Mouse (Mus musculus): ENCODE measurements around the gene Grin2b. TPM values are rescaled to one million over a fixed set of nuclear protein-coding genes. Genes with fewer than 3 reads are reported as not detected.
"Not testable (repeated sequence)": the region's sequence is repeated elsewhere in the genome, so short reads cannot be mapped to it uniquely, and the experiment has no call there.

Gene Grin2b
- polyA plus RNA-seq, 1 experiment from 2014 or later, result 46.7 TPM

- Histone ChIP-seq H3K27ac (no peak overlapping the region), H3K36me3 (peaks cover 3% of the 10 kb centered on the region; the same call in 1 of the 2 replicates), H3K4me1 (replicated peaks) (peaks cover 12% of the 10 kb centered on the region), H3K4me2 (no peak overlapping the region), H3K4me3 (no peak overlapping the region), H3K27me3 (no peaks in the 10 kb centered on the region), H3K9ac (no peak overlapping the region), H3K9me3 (no peaks in the 10 kb centered on the region)
- WGBS, result 26% methylated on average over 1 of the region's 1 CpGs
- ATAC-seq (ENCODE audit: low FRiP score), result no peak
Observed at GRCm38 (mm10) chr6:135758735-135759134, 414.6 kb downstream of the Grin2b start.

GRCm38 (mm10) chr6:135756075-135756474 is 417.2 kb downstream of the Grin2b start:
- Histone ChIP-seq H3K9ac (no peak overlapping the region), H3K9me3 (no peaks in the 10 kb centered on the region), H3K4me1 (replicated peaks) (peaks cover 12% of the 10 kb centered on the region), H3K27ac (no peak overlapping the region), H3K36me3 (peaks cover 3% of the 10 kb centered on the region; the same call in 1 of the 2 replicates), H3K4me2 (no peak overlapping the region), H3K27me3 (no peaks in the 10 kb centered on the region), H3K4me3 (no peak overlapping the region)
- ATAC-seq (ENCODE audit: low FRiP score), result no peak
- 82% methylated on average over 1 of the region's 1 CpGs for WGBS

DNA sequence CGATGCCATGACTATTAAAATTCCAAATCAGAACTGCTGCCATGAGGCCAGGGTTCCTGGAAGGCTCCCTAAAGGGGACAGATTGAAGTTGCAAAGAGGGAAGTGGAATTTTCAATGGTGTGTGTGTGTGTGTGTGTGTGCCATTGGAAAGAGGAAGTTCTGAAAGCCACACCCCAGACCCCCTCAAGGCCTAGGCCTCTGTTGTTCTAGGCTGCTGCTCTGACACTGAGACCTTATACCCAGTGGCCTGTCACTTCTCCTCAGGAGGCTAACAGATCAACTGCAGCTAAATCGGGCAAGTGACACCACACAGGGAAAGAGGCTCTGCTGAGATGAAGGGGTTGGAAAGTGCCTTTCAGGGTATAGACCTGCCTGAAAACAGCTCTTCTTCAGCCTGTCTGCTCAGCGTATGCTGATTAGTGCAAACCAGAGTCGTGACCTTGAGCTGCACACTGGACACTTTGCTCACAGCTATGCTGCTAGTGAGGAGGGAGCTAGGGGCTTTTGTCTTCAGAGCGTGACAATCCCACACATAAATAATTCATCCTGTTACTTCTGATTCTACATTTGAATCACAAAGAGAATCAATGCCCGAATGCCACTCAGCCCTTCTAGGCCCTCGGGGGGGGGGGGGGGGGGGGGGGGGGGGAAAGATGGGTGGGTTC is 424.8 kb downstream of the Grin2b start:
- WGBS, result 22% methylated on average over 5 of the region's 7 CpGs
- no peak overlapping the region for H3K4me3 ChIP-seq
- ATAC-seq (ENCODE audit: low FRiP score), result peak; percentile 58
- H3K36me3 ChIP-seq, result no peaks in the 10 kb centered on the region
- no peak overlapping the region for H3K4me2 ChIP-seq
- no peaks in the 10 kb centered on the region for H3K9me3 ChIP-seq
- H3K27me3 ChIP-seq, result no peaks in the 10 kb centered on the region
- H3K9ac ChIP-seq, result no peak overlapping the region
- 0 out of 2 replicates have a peak, but pooled peaks cover 14% of the 10 kb centered on the region for H3K4me1 ChIP-seq (replicated peaks)
- 0 out of 2 replicates have a peak overlapping the region, but pooled peaks have one; percentile 26 for H3K27ac ChIP-seq

DNA sequence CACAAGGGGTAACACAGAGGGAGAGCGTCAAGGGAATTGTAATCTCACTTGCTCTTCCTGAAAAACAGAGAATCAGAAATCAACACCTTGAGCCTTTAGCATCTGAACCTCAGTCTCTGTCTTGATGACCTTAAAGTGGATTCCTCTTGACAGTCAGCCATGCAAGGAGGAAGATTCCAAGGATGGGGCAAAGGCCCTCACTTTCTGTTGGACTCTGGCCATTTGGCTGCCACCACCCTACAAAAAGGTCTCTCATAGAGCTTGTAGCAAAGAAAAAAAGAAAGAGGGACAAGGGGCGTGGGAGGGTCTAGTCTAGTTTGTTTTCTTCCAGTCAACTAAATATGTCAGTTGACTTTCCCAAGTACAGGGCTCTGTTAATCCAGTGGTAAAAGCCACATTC is 427.7 kb downstream of the Grin2b start:
- Histone ChIP-seq H3K9me3 (no peaks in the 10 kb centered on the region), H3K36me3 (no peaks in the 10 kb centered on the region), H3K27ac (no peak overlapping the region), H3K4me1 (replicated peaks) (0 out of 2 replicates have a peak, but pooled peaks cover 14% of the 10 kb centered on the region), H3K9ac (no peak overlapping the region), H3K4me2 (no peak overlapping the region), H3K27me3 (no peaks in the 10 kb centered on the region), H3K4me3 (no peak overlapping the region)
- no peak for ATAC-seq (ENCODE audit: low FRiP score)
- WGBS, result 75% methylated on average over 2 of the region's 2 CpGs

- ATAC-seq (ENCODE audit: low FRiP score), result no peak
- Histone ChIP-seq H3K4me1 (replicated peaks) (no peaks in the 10 kb centered on the region), H3K9ac (no peak overlapping the region), H3K27me3 (no peaks in the 10 kb centered on the region), H3K27ac (no peak overlapping the region), H3K4me3 (no peak overlapping the region), H3K36me3 (peaks cover 37% of the 10 kb centered on the region), H3K9me3 (0 out of 2 replicates have a peak, but pooled peaks cover 5% of the 10 kb centered on the region), H3K4me2 (no peak overlapping the region)
- WGBS, result 84% methylated on average over 4 of the region's 4 CpGs
Observed at GRCm38 (mm10) chr6:135734227-135734732, 439.0 kb downstream of the Grin2b start.

DNA sequence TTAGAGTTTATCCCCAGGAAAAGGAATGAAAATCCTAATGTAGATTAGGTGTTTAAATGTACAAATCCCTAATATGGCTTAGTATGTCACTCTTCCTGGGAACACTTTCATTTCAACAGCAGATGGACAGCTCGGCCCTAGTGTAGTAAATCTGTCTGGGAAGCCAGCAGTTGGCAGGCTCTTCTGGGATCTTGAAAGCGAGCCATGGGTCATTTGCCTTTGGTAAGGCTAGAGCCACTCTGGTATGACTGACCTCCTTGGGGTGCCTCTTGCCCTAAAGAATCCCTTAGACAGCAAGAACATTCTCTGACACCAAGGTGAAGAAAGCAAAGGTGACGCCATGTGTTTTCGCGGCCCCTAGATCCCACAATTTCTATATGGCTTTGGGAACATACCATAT is 446.2 kb downstream of the Grin2b start:
- ATAC-seq (ENCODE audit: low FRiP score), result no peak

GRCm38 (mm10) chr6:135721706-135722105 is 451.6 kb downstream of the Grin2b start:
- no peaks in the 10 kb centered on the region for H3K27me3 ChIP-seq
- ATAC-seq (ENCODE audit: low FRiP score), result no peak
- H3K9ac ChIP-seq, result no peak overlapping the region
- H3K9me3 ChIP-seq, result no peaks in the 10 kb centered on the region
- no peak overlapping the region for H3K4me2 ChIP-seq
- no peak overlapping the region for H3K27ac ChIP-seq
- no peaks in the 10 kb centered on the region; the same call in 1 of the 2 replicates for H3K4me1 ChIP-seq (replicated peaks)
- H3K4me3 ChIP-seq, result no peak overlapping the region
- 88% methylated on average over 2 of the region's 2 CpGs for WGBS
- no peaks in the 10 kb centered on the region for H3K36me3 ChIP-seq

More for the DNA sequence above, 446.2 kb downstream of the Grin2b start:
- H3K9me3 ChIP-seq, result no peaks in the 10 kb centered on the region
- H3K27me3 ChIP-seq, result no peaks in the 10 kb centered on the region
- H3K36me3 ChIP-seq, result peaks cover 6% of the 10 kb centered on the region
- WGBS, result over 99% methylated on average over 5 of the region's 5 CpGs
- no peak overlapping the region for H3K4me3 ChIP-seq
- no peak overlapping the region for H3K27ac ChIP-seq
- no peaks in the 10 kb centered on the region for H3K4me1 ChIP-seq (replicated peaks)
- H3K9ac ChIP-seq, result no peak overlapping the region
- no peak overlapping the region for H3K4me2 ChIP-seq

DNA sequence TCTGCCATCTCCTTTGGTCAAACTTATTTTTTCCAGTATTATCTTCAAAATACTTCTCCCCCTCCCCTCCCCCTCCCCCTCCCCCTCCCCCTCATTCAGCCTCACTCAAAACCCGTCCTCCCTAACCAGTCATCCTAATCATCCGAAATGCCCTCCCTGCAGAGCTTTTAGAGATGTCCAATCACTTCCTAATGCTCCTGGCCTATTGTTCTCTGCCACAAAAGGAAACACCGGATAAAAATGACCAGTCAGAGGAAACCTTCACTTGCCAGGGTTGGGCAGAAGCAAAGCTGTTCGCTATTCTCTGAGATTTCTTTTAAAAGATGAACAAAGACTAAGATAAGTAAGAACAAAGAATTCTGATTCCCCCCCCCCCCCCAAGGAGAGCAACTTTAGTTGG is 458.4 kb downstream of the Grin2b start:
- Histone ChIP-seq H3K9me3 (no peaks in the 10 kb centered on the region), H3K9ac (no peak overlapping the region), H3K4me1 (replicated peaks) (no peaks in the 10 kb centered on the region; the same call in 1 of the 2 replicates), H3K27ac (no peak overlapping the region), H3K27me3 (no peaks in the 10 kb centered on the region), H3K4me3 (no peak overlapping the region), H3K4me2 (no peak overlapping the region), H3K36me3 (no peaks in the 10 kb centered on the region)
- WGBS, result 25% methylated on average over 3 of the region's 4 CpGs
- no peak for ATAC-seq (ENCODE audit: low FRiP score)

DNA sequence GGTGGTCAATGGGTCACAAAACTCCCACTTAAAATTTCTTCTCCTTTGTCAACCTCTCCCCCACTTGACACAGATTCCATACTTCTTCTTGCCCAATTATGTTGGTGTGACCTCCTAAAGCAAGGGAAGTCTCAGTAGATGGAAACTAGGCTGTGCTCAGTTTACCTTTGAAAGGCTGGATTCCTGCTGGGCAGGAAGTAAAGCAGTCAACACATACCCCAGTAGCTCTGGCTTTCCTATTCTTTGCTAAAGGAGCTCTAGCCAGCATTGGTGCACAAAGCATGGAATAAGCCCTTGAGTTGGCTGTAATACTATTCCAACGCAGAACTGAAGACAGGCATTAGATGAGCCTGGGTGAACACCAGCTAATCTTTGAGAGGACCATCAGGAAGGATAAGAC is 459.1 kb downstream of the Grin2b start:
- Histone ChIP-seq H3K9ac (no peak overlapping the region), H3K36me3 (no peaks in the 10 kb centered on the region), H3K27ac (no peak overlapping the region), H3K9me3 (no peaks in the 10 kb centered on the region), H3K27me3 (no peaks in the 10 kb centered on the region), H3K4me2 (no peak overlapping the region), H3K4me3 (no peak overlapping the region), H3K4me1 (replicated peaks) (no peaks in the 10 kb centered on the region; the same call in 1 of the 2 replicates)
- 74% methylated on average over 1 of the region's 1 CpGs for WGBS
- ATAC-seq (ENCODE audit: low FRiP score), result no peak

DNA sequence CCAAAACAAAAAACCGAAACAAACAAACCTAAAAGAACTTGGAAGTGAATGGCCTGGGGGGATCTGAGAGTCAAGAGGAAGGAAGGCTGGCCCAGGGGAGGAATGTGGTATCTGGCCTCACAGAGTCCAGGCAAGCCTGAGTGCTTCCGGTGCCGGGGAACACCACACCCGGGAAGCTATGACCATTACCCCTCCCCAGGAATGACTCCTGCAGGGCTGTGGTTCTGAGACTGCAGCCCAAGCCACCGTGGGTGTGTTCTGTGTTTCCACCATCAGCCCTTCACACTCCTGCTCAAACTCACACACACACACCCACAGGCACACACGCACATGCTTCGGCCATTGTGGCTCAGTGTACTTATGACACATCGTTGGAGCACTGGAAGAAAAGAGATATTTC is 459.6 kb downstream of the Grin2b start:
- no peak for ATAC-seq (ENCODE audit: low FRiP score)
- WGBS, result 84% methylated on average over 8 of the region's 8 CpGs
- no peaks in the 10 kb centered on the region for H3K27me3 ChIP-seq
- H3K4me2 ChIP-seq, result no peak overlapping the region
- no peaks in the 10 kb centered on the region for H3K9me3 ChIP-seq
- no peak overlapping the region for H3K4me3 ChIP-seq
- no peak overlapping the region for H3K9ac ChIP-seq
- H3K27ac ChIP-seq, result no peak overlapping the region
- no peaks in the 10 kb centered on the region for H3K4me1 ChIP-seq (replicated peaks)
- H3K36me3 ChIP-seq, result no peaks in the 10 kb centered on the region

- not testable (repeated sequence) for H3K9ac ChIP-seq; ATAC-seq (ENCODE audit: low FRiP score); H3K36me3 ChIP-seq; H3K4me1 ChIP-seq (replicated peaks); H3K27ac ChIP-seq; H3K27me3 ChIP-seq; H3K9me3 ChIP-seq; H3K4me3 ChIP-seq; H3K4me2 ChIP-seq
- 94% methylated on average over 6 of the region's 6 CpGs for WGBS
Observed at GRCm38 (mm10) chr6:135706850-135707522, 466.3 kb downstream of the Grin2b start.

- no peaks in the 10 kb centered on the region for H3K36me3 ChIP-seq
- H3K9me3 ChIP-seq, result no peaks in the 10 kb centered on the region
- WGBS, result 35% methylated on average over 2 of the region's 2 CpGs
- H3K4me1 ChIP-seq (replicated peaks), result peaks cover 5% of the 10 kb centered on the region; the same call in 1 of the 2 replicates
- no peak overlapping the region for H3K9ac ChIP-seq
- H3K27ac ChIP-seq, result no peak overlapping the region
- no peak for ATAC-seq (ENCODE audit: low FRiP score)
- no peak overlapping the region for H3K4me2 ChIP-seq
- no peak overlapping the region for H3K4me3 ChIP-seq
- no peaks in the 10 kb centered on the region for H3K27me3 ChIP-seq
Observed at GRCm38 (mm10) chr6:135703655-135704054, 469.7 kb downstream of the Grin2b start.
